Mouse (Mus musculus): ENCODE results near the gene 4932438H23Rik. TPM values are rescaled to one million over a fixed set of nuclear protein-coding genes. Genes with fewer than 3 reads are reported as not detected.
A peak's percentile ranks its signal among the peaks of the same experiment; 100 is the strongest.

4932438H23Rik gene
- total RNA-seq, 2 experiments from 2014 or later = 0.89 to 1.1 TPM

DNA sequence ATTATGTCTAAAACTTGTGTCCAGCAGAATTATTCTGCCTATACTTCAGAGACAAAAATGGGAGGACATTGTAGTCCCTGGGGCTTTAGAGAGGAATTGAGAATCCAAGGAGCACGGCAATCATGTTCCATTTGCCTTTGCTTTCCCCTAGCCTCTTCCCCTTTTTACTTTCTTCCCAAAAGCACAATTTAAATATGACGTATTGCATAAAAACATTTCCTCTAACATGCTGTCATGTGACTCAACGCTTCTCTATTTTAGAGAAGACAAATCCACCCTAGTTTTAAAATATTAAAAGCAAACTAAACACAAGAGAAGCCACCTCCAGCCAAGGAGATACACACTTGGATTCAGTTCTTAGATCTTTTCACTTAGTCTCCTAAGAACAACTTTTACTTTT is 83.1 kb downstream of the 4932438H23Rik start:
- no peak for DNase-seq (ENCODE audit: extremely low spot score in 1 of 2, low spot score in 1 of 2)

DNA sequence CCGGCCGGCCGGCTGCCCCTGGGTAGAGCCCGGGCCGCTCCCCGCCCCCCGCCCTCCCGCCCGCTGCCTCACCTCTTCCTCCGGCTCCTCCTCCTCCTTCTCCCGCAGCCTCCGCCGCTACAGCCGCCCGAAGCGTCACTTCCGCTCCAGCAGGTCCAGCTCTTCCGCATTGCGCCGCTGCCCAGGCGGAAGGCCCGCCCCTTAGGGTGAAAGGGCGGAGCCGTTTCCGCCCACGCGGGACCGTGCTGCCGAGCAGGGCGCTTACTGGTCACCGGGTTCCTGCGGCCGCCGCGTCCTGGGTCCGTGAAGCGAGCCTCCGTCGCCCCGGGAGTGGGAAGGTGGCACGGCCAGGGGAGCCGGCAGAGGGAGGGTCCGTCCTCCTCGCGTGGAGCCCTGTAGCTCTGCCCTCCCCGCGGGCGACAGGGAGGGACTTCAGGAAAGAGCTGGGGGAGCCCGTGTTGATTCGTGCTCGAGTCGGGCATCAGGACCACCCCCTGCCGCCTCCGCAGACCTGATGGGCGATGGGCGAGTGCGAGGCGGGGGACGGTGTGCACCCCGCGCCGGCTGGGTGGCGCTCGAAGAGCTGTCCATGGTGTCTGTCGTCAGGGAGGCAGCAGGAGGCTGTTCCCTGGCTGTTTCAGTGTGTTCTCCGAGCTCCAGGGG is 83.8 kb downstream of the 4932438H23Rik start, which contains the start of gene Synj1:
Gene Synj1, minus strand, starts transcription at position 288 of the 663 bp plus-strand sequence.
- DNase-seq (ENCODE audit: extremely low spot score in 1 of 2, low spot score in 1 of 2) = peak; percentile 80 to 91

DNA sequence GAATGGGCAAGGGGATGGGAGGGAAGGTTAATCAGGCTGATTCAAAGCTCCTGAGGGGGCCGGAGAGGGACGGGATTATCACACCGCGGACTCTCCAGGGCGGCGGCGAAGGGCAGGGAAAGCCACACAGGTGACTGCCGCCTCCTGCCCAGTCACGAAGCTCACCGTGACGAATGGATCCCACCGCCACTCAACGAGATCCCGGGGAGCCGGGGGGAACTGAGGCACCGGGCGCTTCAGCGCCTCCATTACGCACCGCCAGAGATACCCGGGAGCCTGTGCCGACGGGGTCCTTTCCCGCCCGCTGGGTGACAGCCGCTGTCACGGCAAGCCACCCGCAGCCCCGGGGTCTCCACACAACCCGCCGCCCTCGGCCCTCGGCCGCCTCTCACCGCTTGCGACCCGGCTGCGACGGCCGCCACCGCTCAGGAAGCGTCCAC is 84.3 kb downstream of the 4932438H23Rik start:
- DNase-seq (ENCODE audit: extremely low spot score in 1 of 2, low spot score in 1 of 2) = peak; percentile 17 to 66

DNA sequence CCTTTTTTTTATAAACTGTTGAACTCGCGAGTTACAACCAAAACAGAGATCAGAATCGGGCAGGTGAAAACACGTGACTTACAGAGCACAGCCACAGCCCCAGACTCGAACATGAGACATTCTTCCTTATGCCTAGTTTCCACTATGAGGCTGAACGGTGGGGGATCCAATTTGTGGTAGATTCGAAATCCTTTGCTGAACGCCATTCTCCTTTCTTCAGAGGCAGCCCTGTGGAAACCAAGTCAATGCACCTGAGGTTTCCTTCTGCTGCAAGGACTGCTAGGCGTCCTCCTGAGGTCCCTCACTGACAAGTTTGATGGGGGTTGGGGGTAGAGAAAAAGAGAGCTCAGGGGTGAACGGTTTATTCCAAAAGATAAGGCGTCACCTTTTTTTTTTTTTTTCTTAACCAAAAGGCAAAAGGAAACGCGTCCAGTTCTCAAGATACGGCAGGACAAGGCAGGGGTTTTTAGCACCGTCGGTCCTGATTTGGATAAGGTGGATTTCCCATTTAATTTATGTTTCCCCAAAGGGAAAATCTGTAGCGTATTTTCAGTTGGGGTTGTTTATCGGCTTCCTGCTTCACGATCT is 84.9 kb downstream of the 4932438H23Rik start:
- DNase-seq (ENCODE audit: extremely low spot score in 1 of 2, low spot score in 1 of 2) = no peak

DNA sequence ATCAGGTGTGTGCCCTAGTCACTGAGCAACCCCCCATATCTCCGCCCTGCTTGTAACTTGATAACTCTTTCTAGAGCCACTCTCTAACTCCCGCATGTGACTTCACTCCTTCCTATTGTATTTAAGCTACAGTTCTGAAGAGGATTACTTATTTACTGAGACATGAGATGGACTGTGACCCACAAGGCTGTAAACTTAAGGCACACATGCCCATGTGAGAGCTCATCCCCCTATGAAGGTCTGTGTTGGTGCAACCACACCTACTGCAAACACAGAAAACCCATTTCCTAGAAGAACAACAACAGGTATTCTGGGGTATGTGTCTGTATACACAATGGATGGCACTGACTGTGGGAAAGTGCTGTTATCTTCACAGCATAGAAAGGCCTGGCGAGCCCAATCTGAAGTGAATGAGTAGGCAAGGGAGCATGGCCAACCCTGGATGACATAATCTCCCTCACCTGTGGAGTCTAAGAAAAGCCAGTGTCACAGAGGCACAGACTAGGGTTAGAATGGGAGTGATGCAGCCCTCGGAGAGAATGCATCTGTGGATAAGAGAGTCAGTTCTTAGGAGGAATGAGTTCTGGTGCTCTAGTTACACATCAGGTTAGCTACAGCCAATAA is 89.9 kb downstream of the 4932438H23Rik start:
- DNase-seq (ENCODE audit: extremely low spot score in 1 of 2, low spot score in 1 of 2) = no peak

Other genes starting within 250 kb of the 4932438H23Rik start
- 10 to 100 TPM; 43.6 to 44.2 TPM for gene Cfap298, start 160.0 kb downstream of the 4932438H23Rik start, total RNA-seq (2021)
- 100 to 1,000 TPM; 388 to 393 TPM for gene Synj1, start 83.8 kb downstream of the 4932438H23Rik start, total RNA-seq (2021)
- gene Paxbp1, start 50.6 kb downstream of the 4932438H23Rik start, total RNA-seq (2021) = 10 to 100 TPM; 51.3 to 77.8 TPM
- gene Olig2, start 130.3 kb upstream of the 4932438H23Rik start, total RNA-seq (2021) = 10 to 100 TPM; 37.2 to 38.6 TPM
- gene Olig1, start 174.7 kb upstream of the 4932438H23Rik start, total RNA-seq (2021) = 100 to 1,000 TPM; 160 to 181 TPM

All from layer of hippocampus, postnatal 25 days (tissue).